Mouse (Mus musculus) cerebellum, adult 2 months (tissue): ENCODE results near the gene Olfr987. TPM values are rescaled to one million over a fixed set of nuclear protein-coding genes. Genes with fewer than 3 reads are reported as not detected.
"Not testable (repeated sequence)": the region's sequence is repeated elsewhere in the genome, so short reads cannot be mapped to it uniquely, and the experiment has no call there.

Experiments used
- DNase-seq, 2 experiments: peaks; one replicate each; pipeline ENCODE4 v3.0.0; 2021
- H3K27ac ChIP-seq: fragments of 200-500 bp; 2 replicates; pipeline ENCODE4 v1.5.1; 2012; ENCODE audit warnings: low read length, control low read depth, inconsistent platforms; ENCODE audit not compliant: insufficient read depth
- H3K27me3 ChIP-seq: fragments of 200-500 bp; 2 replicates; pipeline ENCODE4 v1.6.1; 2012; ENCODE audit warnings: inconsistent platforms, mild to moderate bottlenecking, low read length, moderate library complexity; ENCODE audit not compliant: control insufficient read depth, insufficient read depth
- H3K4me1 ChIP-seq: fragments of 200-500 bp; 2 replicates; pipeline ENCODE4 v1.6.1; 2011; ENCODE audit warnings: low read length; ENCODE audit not compliant: control insufficient read depth, insufficient read depth
- H3K4me3 ChIP-seq: fragments of 200-500 bp; replicated peaks from 2 replicates; pipeline ENCODE3; 2011; ENCODE audit warnings: mild to moderate bottlenecking, low read depth, low read length, control low read depth; ENCODE audit not compliant: insufficient read depth
- CTCF ChIP-seq: fragments of 200-500 bp; IDR thresholded peaks from 2 replicates; pipeline ENCODE4 v1.5.1; 2011; ENCODE audit warnings: low read depth, mild to moderate bottlenecking, control low read depth, low read length, moderate library complexity, borderline replicate concordance; ENCODE audit not compliant: insufficient read depth
- POLR2A ChIP-seq: fragments of 200-500 bp; IDR thresholded peaks from 2 replicates; pipeline ENCODE4 v1.6.1; 2011; ENCODE audit warnings: low read length, control low read depth, borderline replicate concordance; ENCODE audit not compliant: insufficient read depth
- WGBS: fragments of 180-500 bp; shearing (Covaris S2); methylation state at CpG from one replicate; pipeline ENCODE4 v1.1.7; 2018; 5-methylcytosine and 5-hydroxymethylcytosine counted together
- polyA plus RNA-seq: library from polyadenylated mRNA; depleted of rRNA; stranded (reverse); fragments of >200 nt; gene quantifications from 2 replicates; pipeline ENCODE4 v1.2.3, GENCODE M21; 2012; rRNA removed

The Olfr987 gene
- polyA plus RNA-seq = not detected in 2 replicates

- H3K4me3 ChIP-seq, H3K4me1 ChIP-seq, DNase-seq, H3K27ac ChIP-seq, H3K27me3 ChIP-seq: not testable (repeated sequence)
Observed at GRCm38 (mm10) chr2:85339215-85339614, at the start of gene Olfr987. Olfr987 (minus strand) TSS chr2:85339315.

DNA sequence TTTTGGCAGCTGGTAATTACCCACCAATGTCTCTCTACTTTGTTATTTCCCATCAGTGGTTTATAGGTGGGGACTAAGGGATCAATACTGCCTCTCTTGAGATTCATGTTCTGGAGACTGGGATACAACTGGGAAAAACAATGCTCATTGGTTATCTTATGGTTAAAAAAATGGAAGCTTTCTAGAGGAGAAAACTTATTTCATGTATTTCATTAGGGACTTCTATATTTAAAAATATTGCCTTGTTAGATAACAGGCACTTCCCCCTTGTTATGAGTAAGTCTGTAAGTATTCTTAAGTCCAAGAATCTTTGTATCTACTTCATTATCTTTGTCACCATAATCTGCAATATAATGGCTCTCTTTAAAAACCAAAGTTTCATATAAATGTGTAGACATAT is 24.0 kb upstream of the Olfr987 start, which contains the start of gene Olfr988:
Gene Olfr988 (minus strand): TSS at position 101 of the 400 bp plus-strand sequence.
- DNase-seq, H3K27me3 ChIP-seq, H3K4me3 ChIP-seq, H3K4me1 ChIP-seq, H3K27ac ChIP-seq: not testable (repeated sequence)

DNA sequence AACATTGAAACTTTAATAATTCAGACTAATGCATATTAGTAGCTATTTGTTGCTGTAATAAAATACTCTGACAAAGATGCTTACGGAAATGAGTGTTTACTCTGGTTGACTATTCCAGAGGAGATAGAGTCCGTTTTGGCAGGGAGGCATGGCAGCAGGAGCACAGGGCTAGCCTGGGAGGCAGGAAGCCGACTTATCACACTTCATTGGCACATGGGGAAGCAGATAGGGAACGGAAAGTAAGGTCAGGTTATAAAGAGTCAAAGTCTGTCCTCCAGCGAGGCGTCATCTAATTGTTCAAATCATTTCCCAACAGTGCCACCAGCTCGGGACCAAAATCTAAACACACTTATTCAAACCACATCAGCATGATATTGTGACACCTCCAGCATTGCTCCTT is 857 bp upstream of the Olfr987 start:
- 71% methylated on average over 7 of the region's 7 CpGs for WGBS

GRCm38 (mm10) chr2:85319106-85319505 is 20.0 kb downstream of the Olfr987 start:
- no peak for DNase-seq
- H3K27me3 ChIP-seq = no peaks in the 10 kb centered on the region
- H3K27ac ChIP-seq = no peak overlapping the region
- no peak overlapping the region for H3K4me3 ChIP-seq
- TF ChIP-seq CTCF (no peak), POLR2A (no peak)
- WGBS = 63% methylated on average over 1 of the region's 1 CpGs
- H3K4me1 ChIP-seq = no peaks in the 10 kb centered on the region

More for the DNA sequence above, 857 bp upstream of the Olfr987 start:
- Histone ChIP-seq H3K4me3 (no peak overlapping the region), H3K4me1 (no peaks in the 10 kb centered on the region), H3K27ac (no peak overlapping the region), H3K27me3 (no peaks in the 10 kb centered on the region)
- no peak for DNase-seq
- TF ChIP-seq POLR2A = no peak
- no peak for TF ChIP-seq CTCF

- no peak for TF ChIP-seq CTCF
- TF ChIP-seq POLR2A = no peak
- Histone ChIP-seq H3K27ac (no peak overlapping the region), H3K4me3 (no peak overlapping the region), H3K4me1 (peaks cover 2% of the 10 kb centered on the region; the same call in 1 of the 2 replicates), H3K27me3 (no peaks in the 10 kb centered on the region)
- WGBS = 18% methylated on average over 1 of the region's 1 CpGs
- DNase-seq = no peak
Observed at GRCm38 (mm10) chr2:85285406-85285805, 53.7 kb downstream of the Olfr987 start.

DNA sequence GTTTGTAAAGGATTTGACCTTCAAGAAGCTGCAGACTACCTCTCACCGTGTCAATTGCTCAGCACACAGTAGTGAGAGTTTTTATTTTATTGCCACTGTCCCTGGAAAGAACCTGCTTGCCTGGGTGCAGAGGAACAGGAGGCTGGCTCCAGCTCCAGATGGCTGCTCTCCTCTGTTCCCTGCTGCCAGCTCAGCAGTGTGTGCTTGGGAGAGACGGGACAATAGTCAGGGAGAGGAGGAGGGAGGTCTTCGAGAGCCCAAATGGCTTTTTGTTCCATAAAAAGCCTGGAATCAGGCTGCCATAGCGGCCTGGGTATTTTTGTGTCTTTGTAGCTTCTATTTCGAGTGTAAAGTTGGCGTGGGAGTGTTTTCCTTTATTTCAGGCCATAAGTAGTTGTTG is 54.5 kb downstream of the Olfr987 start:
- Histone ChIP-seq H3K27ac (no peak overlapping the region), H3K4me1 (peaks cover 2% of the 10 kb centered on the region; the same call in 1 of the 2 replicates), H3K27me3 (no peaks in the 10 kb centered on the region), H3K4me3 (no peak overlapping the region)
- TF ChIP-seq POLR2A (no peak), CTCF (no peak)
- peak; percentile 15 to 33 for DNase-seq
- 3% methylated on average over 6 of the region's 6 CpGs for WGBS

DNA sequence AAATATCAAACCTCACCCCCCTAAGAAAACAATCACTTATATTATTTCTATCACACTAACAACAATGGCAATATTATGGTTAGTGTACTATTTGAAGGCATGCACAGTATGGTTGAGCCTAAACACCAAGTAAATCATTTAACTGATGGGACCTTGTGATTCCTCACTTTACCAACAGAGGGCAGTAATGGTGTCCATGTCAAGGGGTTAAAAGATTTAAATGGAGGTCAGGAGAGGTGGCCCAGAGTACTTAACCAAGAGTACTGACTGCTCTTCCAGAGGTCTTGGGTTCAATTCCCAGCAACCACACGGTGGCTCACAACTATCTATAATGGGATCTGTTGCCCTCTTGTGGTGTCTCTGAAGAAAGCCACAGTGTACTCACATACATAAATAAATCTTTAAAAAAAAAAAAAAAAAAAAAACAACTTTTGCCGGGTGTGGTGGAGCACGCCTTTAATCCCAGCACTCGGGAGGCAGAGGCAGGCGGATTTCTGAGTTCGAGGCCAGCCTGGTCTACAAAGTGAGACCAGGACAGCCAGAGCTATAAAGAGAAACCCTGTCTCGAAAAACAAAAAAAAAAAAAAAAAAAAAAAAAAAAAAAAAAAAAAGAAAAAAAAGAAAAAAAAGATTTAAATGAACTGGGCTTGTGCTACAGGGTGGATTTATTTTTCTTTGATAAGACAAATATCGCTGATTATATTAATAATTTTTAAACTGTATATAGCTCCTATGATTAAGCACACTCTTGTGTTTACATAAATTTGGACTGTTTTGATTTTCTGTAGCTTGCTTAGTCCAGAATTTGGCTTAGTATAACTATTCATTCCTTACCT is 55.3 kb downstream of the Olfr987 start:
- H3K27me3 ChIP-seq = no peaks in the 10 kb centered on the region
- DNase-seq = no peak
- H3K4me3 ChIP-seq = no peak overlapping the region
- H3K4me1 ChIP-seq = peaks cover 2% of the 10 kb centered on the region; the same call in 1 of the 2 replicates
- no peak overlapping the region for H3K27ac ChIP-seq
- 86% methylated on average over 8 of the region's 8 CpGs for WGBS
- no peak for TF ChIP-seq POLR2A
- TF ChIP-seq CTCF = no peak

DNA sequence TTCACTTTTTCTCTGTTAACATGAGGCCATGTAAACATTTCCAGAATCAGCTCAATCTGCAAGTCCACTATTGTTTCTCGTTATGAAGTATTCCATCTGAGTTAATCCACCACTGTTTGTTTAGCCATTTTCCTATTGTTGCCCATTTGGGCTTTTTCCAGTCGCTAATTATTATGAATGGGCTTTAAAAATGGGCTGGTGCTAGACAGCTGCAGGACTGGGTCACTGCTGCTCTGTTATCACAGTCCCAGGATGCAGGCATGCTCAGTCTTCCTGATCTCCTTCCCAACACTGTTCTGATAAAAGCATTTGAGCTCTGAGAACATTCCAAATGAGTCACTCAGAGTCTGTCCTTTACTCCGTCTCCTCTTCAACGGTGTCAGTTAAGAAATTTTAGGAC is 58.1 kb downstream of the Olfr987 start:
- TF ChIP-seq CTCF = no peak
- TF ChIP-seq POLR2A = no peak
- H3K4me3 ChIP-seq = no peak overlapping the region
- WGBS = 80% methylated on average over 4 of the region's 4 CpGs

More for the DNA sequence above, 58.1 kb downstream of the Olfr987 start:
- Histone ChIP-seq H3K27me3 (no peaks in the 10 kb centered on the region), H3K4me1 (peaks cover 2% of the 10 kb centered on the region; the same call in 1 of the 2 replicates), H3K27ac (no peak overlapping the region)
- DNase-seq = no peak

Other genes starting within 250 kb of the Olfr987 start
- gene Aplnr, start 203.1 kb downstream of the Olfr987 start, polyA plus RNA-seq = 1.2 and 1.3 TPM in 2 replicates
- gene Lrrc55, start 142.1 kb downstream of the Olfr987 start, polyA plus RNA-seq = 7.3 and 8.3 TPM in 2 replicates
- gene Olfr988, start 23.9 kb upstream of the Olfr987 start, polyA plus RNA-seq = not detected in 2 replicates
- not detected in 2 replicates for gene Olfr992, start 70.2 kb upstream of the Olfr987 start, polyA plus RNA-seq
- gene Olfr993, start 75.6 kb upstream of the Olfr987 start, polyA plus RNA-seq = not detected in 2 replicates
- gene Olfr994, start 97.1 kb upstream of the Olfr987 start, polyA plus RNA-seq = not detected in 2 replicates
- not detected in 2 replicates for gene Olfr995, start 104.3 kb upstream of the Olfr987 start, polyA plus RNA-seq
- gene 4833423E24Rik, start 179.7 kb upstream of the Olfr987 start, polyA plus RNA-seq = 0.11 and 0.13 TPM in 2 replicates
- not detected in 2 replicates for gene Olfr996, start 239.9 kb upstream of the Olfr987 start, polyA plus RNA-seq
- not detected in 2 replicates for gene Olfr998, start 249.6 kb upstream of the Olfr987 start, polyA plus RNA-seq